Mouse (Mus musculus): ENCODE data around the gene Mrpl2. TPM values are rescaled to one million over a fixed set of nuclear protein-coding genes. Genes with fewer than 3 reads are reported as not detected.

The Mrpl2 gene
- polyA plus RNA-seq, 1 experiment: 151 TPM

DNA sequence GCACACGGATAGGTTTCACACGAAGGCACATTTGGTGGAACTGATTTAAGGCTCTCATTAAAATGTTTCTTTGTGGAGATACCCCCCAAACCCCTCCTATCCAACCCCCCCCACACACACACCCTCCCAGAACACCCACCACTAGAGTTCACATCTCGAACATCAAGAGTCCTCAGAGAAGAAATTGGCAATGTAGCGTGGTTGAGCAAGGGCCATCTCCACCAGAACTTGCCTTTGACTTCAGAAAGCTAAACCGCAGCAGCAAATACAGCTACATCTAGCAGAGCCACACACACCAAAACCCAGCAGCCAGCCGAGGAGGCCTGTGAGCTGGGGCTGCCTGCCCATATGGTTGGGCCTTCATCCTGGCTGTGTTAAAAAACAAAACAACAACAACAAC is 18.6 kb upstream of the Mrpl2 start:
- no peak overlapping the region for H3K4me3 ChIP-seq (ENCODE audit: insufficient read depth, poor library complexity, severe bottlenecking)
- H3ac ChIP-seq (ENCODE audit: control insufficient read depth, insufficient read length, low read depth): no peak overlapping the region
- no peaks in the 10 kb centered on the region for H3K36me3 ChIP-seq (ENCODE audit: control insufficient read depth, insufficient read depth)
- H3K79me2 ChIP-seq (ENCODE audit: control insufficient read depth, insufficient read depth): no peaks in the 10 kb centered on the region
- TF ChIP-seq CTCF (IDR thresholded peaks at IDR 0.05; ENCODE audit: control insufficient read depth, insufficient read depth, insufficient read length) (no peak), CEBPB (IDR thresholded peaks at IDR 0.05; ENCODE audit: low read depth) (no peak), MYOG (IDR thresholded peaks at IDR 0.05; ENCODE audit: control insufficient read depth, extremely low read depth, insufficient read length) (no peak), FOSL1 (IDR thresholded peaks at IDR 0.05; ENCODE audit: insufficient read depth, low read length, poor library complexity, severe bottlenecking) (no peak)
- H3K27me3 ChIP-seq (ENCODE audit: control insufficient read depth, insufficient read depth, insufficient read length): no peaks in the 10 kb centered on the region
- H3K79me3 ChIP-seq (ENCODE audit: low read depth): no peaks in the 10 kb centered on the region

- no peaks in the 10 kb centered on the region for H3K36me3 ChIP-seq (ENCODE audit: control insufficient read depth, insufficient read depth)
- no peaks in the 10 kb centered on the region for H3K79me2 ChIP-seq (ENCODE audit: control insufficient read depth, insufficient read depth)
- no peak for TF ChIP-seq MYOG (IDR thresholded peaks at IDR 0.05; ENCODE audit: control insufficient read depth, extremely low read depth, insufficient read length)
- no peak for TF ChIP-seq USF1 (IDR thresholded peaks at IDR 0.05; ENCODE audit: low read depth)
- no peak for TF ChIP-seq MAX (IDR thresholded peaks at IDR 0.05)
- TF ChIP-seq CEBPB (IDR thresholded peaks at IDR 0.05; ENCODE audit: low read depth): no peak
- peak overlapping the region; percentile 45 for H3K4me3 ChIP-seq (ENCODE audit: insufficient read depth, poor library complexity, severe bottlenecking)
- peak overlapping the region; percentile 87 for H3ac ChIP-seq (ENCODE audit: control insufficient read depth, insufficient read length, low read depth)
- no peaks in the 10 kb centered on the region for H3K27me3 ChIP-seq (ENCODE audit: control insufficient read depth, insufficient read depth, insufficient read length)
- no peaks in the 10 kb centered on the region for H3K79me3 ChIP-seq (ENCODE audit: low read depth)
Measured at GRCm38 (mm10) chr17:46628471-46628790, 17.6 kb upstream of the Mrpl2 start.

GRCm38 (mm10) chr17:46628791-46629684 is 17.0 kb upstream of the Mrpl2 start, which contains the start of gene Ptk7:
Gene Ptk7, minus strand, starts transcription at chr17:46629504.
- no peaks in the 10 kb centered on the region for H3K27me3 ChIP-seq (ENCODE audit: control insufficient read depth, insufficient read depth, insufficient read length)

DNA sequence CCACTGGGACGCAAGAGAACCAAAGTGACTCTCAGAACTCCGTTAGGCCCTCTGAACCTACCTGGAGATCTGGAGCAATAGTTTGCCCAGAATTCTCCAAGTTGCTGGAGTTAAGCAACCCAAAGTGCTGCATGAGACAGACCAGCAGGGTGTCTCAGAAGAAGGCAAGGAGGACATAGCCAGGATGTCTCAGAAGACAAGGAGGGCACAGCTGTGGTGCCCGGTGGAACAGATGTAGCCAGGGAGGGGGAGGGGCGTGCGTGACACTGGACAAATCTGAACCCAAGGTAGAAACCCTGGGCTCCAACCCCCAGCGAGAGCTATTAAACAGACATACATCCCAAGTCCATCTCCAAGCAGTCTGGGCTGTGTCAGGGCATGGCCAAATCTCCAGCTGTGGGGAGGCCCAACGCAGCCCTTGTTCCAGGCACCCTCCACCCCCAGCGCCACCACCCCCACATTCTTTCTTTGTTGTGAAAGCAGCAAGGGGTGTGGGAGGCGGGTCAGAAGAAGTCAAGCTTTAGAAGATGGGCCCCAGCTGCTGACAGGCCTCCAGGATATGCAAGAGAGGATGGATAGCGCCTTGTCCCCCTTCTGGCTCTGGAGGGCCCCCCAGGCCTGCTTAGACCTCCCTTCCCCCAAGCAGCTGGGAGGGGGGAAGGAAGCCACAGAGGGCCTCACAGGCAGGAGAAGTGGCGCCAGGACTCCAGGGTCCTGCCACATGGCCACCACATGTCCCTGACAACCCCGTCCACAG is 16.2 kb upstream of the Mrpl2 start:
- no peak overlapping the region for H3K4me3 ChIP-seq (ENCODE audit: insufficient read depth, poor library complexity, severe bottlenecking)
- no peaks in the 10 kb centered on the region for H3K79me3 ChIP-seq (ENCODE audit: low read depth)
- H3ac ChIP-seq (ENCODE audit: control insufficient read depth, insufficient read length, low read depth): no peak overlapping the region
- H3K36me3 ChIP-seq (ENCODE audit: control insufficient read depth, insufficient read depth): no peaks in the 10 kb centered on the region
- TF ChIP-seq MAX (IDR thresholded peaks at IDR 0.05): no peak
- TF ChIP-seq MYOD1 (IDR thresholded peaks at IDR 0.05; ENCODE audit: control insufficient read depth, insufficient read length, low read depth): peak; percentile 23
- TF ChIP-seq CTCF (IDR thresholded peaks at IDR 0.05; ENCODE audit: control insufficient read depth, insufficient read depth, insufficient read length): no peak
- TF ChIP-seq CEBPB (IDR thresholded peaks at IDR 0.05; ENCODE audit: low read depth): no peak
- TF ChIP-seq MYOG (IDR thresholded peaks at IDR 0.05; ENCODE audit: control insufficient read depth, extremely low read depth, insufficient read length): no peak
- no peak for TF ChIP-seq FOSL1 (IDR thresholded peaks at IDR 0.05; ENCODE audit: insufficient read depth, low read length, poor library complexity, severe bottlenecking)
- no peak for TF ChIP-seq USF1 (IDR thresholded peaks at IDR 0.05; ENCODE audit: low read depth)
- H3K79me2 ChIP-seq (ENCODE audit: control insufficient read depth, insufficient read depth): no peaks in the 10 kb centered on the region
- H3K27me3 ChIP-seq (ENCODE audit: control insufficient read depth, insufficient read depth, insufficient read length): no peaks in the 10 kb centered on the region

More at GRCm38 (mm10) chr17:46628791-46629684, 17.0 kb upstream of the Mrpl2 start, which contains the start of gene Ptk7:
- TF ChIP-seq MYOG (IDR thresholded peaks at IDR 0.05; ENCODE audit: control insufficient read depth, extremely low read depth, insufficient read length) (no peak), CEBPB (IDR thresholded peaks at IDR 0.05; ENCODE audit: low read depth) (no peak), USF1 (IDR thresholded peaks at IDR 0.05; ENCODE audit: low read depth) (no peak), CTCF (IDR thresholded peaks at IDR 0.05; ENCODE audit: control insufficient read depth, insufficient read depth, insufficient read length) (no peak), MYOD1 (IDR thresholded peaks at IDR 0.05; ENCODE audit: control insufficient read depth, insufficient read length, low read depth) (no peak), MAX (IDR thresholded peaks at IDR 0.05) (no peak), FOSL1 (IDR thresholded peaks at IDR 0.05; ENCODE audit: insufficient read depth, low read length, poor library complexity, severe bottlenecking) (no peak)
- Histone ChIP-seq H3K79me2 (ENCODE audit: control insufficient read depth, insufficient read depth) (no peaks in the 10 kb centered on the region), H3K4me3 (ENCODE audit: insufficient read depth, poor library complexity, severe bottlenecking) (peak within 1 kb of the TSS; percentile 45), H3K36me3 (ENCODE audit: control insufficient read depth, insufficient read depth) (no peaks in the 10 kb centered on the region), H3K79me3 (ENCODE audit: low read depth) (no peaks in the 10 kb centered on the region), H3ac (ENCODE audit: control insufficient read depth, insufficient read length, low read depth) (peak within 1 kb of the TSS; percentile 87)

DNA sequence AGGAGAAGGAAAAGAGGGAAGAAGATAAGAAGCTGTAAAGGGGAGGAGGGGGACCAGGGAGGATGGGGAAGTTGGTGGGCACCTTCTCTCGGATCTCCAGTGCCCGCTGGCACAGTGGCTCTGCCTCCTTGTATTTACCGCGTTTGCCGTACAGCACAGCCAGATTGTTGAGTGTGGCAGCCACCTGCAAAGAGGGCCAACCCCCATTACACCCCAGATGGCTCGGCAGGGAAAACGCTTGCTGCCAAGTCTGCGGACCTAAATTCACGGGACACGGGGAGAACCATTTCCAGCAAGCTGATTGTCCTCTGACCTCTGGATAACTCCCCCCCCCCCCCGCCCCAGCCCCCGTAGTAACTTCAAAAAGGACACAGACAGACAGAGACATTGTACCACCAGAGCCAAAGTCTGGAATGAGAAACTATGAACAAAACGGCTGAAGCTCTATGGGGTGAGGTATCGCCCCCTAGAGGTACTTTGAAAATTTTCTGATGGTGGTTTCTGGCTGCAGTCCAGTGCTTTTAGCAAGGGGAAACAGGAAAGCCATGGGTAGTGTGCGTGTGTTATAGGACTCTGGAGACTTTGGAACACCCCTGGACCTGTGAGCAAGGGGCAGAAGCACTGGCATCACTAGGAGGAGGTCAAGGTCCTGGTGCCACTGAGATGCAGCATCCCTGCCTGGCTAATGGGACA is 9.1 kb upstream of the Mrpl2 start:
- TF ChIP-seq CEBPB (IDR thresholded peaks at IDR 0.05; ENCODE audit: low read depth): no peak
- Histone ChIP-seq H3K79me2 (ENCODE audit: control insufficient read depth, insufficient read depth) (no peaks in the 10 kb centered on the region), H3K79me3 (ENCODE audit: low read depth) (no peaks in the 10 kb centered on the region), H3K36me3 (ENCODE audit: control insufficient read depth, insufficient read depth) (no peaks in the 10 kb centered on the region), H3ac (ENCODE audit: control insufficient read depth, insufficient read length, low read depth) (no peak overlapping the region), H3K4me3 (ENCODE audit: insufficient read depth, poor library complexity, severe bottlenecking) (no peak overlapping the region), H3K27me3 (ENCODE audit: control insufficient read depth, insufficient read depth, insufficient read length) (no peaks in the 10 kb centered on the region)
